Mouse (Mus musculus): ENCODE data around the gene Sync. TPM values are rescaled to one million over a fixed set of nuclear protein-coding genes. Genes with fewer than 3 reads are reported as not detected.

Sync gene
- polyA plus RNA-seq, 1 experiment from 2014 or later: 0.40 TPM

- WGBS: 76% methylated on average over 6 of the region's 6 CpGs
- H3K36me3 ChIP-seq (replicated peaks): peaks cover 20% of the 10 kb centered on the region
- no peak overlapping the region for H3K4me3 ChIP-seq (replicated peaks)
- H3K27me3 ChIP-seq: no peaks in the 10 kb centered on the region
- no peak overlapping the region for H3K9ac ChIP-seq
- ATAC-seq (ENCODE audit: low FRiP score): no peak
- no peaks in the 10 kb centered on the region for H3K4me1 ChIP-seq
- H3K27ac ChIP-seq: no peak overlapping the region
- no peaks in the 10 kb centered on the region for H3K9me3 ChIP-seq
- H3K4me2 ChIP-seq: no peak overlapping the region
Measured at GRCm38 (mm10) chr4:129351111-129351510, 63.7 kb downstream of the Sync start.

GRCm38 (mm10) chr4:129353176-129353575 lies 65.8 kb downstream of the Sync start:
- Histone ChIP-seq H3K4me2 (no peak overlapping the region), H3K9me3 (no peaks in the 10 kb centered on the region), H3K4me3 (replicated peaks) (no peak overlapping the region), H3K4me1 (no peaks in the 10 kb centered on the region), H3K27ac (no peak overlapping the region), H3K27me3 (no peaks in the 10 kb centered on the region), H3K36me3 (replicated peaks) (peaks cover 19% of the 10 kb centered on the region), H3K9ac (no peak overlapping the region)
- ATAC-seq (ENCODE audit: low FRiP score): no peak
- 94% methylated on average over 12 of the region's 12 CpGs for WGBS

- Histone ChIP-seq H3K27ac (no peak overlapping the region), H3K9me3 (no peaks in the 10 kb centered on the region), H3K4me3 (replicated peaks) (no peak overlapping the region), H3K4me2 (no peak overlapping the region), H3K4me1 (no peaks in the 10 kb centered on the region), H3K27me3 (no peaks in the 10 kb centered on the region), H3K9ac (no peak overlapping the region), H3K36me3 (replicated peaks) (peaks cover 23% of the 10 kb centered on the region)
- no peak for ATAC-seq (ENCODE audit: low FRiP score)
- 87% methylated on average over 15 of the region's 15 CpGs for WGBS
Measured at GRCm38 (mm10) chr4:129354236-129354635, 66.8 kb downstream of the Sync start.

GRCm38 (mm10) chr4:129357613-129358163 lies 70.3 kb downstream of the Sync start:
- peaks cover 36% of the 10 kb centered on the region for H3K36me3 ChIP-seq (replicated peaks)
- WGBS: 91% methylated on average over 15 of the region's 15 CpGs
- no peak overlapping the region for H3K4me2 ChIP-seq
- no peak overlapping the region for H3K9ac ChIP-seq
- H3K4me1 ChIP-seq: no peaks in the 10 kb centered on the region
- no peaks in the 10 kb centered on the region for H3K9me3 ChIP-seq
- no peak overlapping the region for H3K4me3 ChIP-seq (replicated peaks)
- no peak for ATAC-seq (ENCODE audit: low FRiP score)
- H3K27ac ChIP-seq: no peak overlapping the region
- no peaks in the 10 kb centered on the region for H3K27me3 ChIP-seq

Small RNA genes within 50 kb of the gene (microRNA-seq; reads per million reads assigned to microRNA genes)
- gene Gm22994: not detected

Other genes starting within 250 kb of the Sync start
- gene Rnf19b, start 229.3 kb upstream of the Sync start, polyA plus RNA-seq (2016; fragmentation: Nextera tagmentation; extraction: Ambion mirVana): 14.3 and 15.6 TPM in 2 replicates
- gene Tmem54, start 182.1 kb upstream of the Sync start, polyA plus RNA-seq (2016; fragmentation: Nextera tagmentation; extraction: Ambion mirVana): 0.54 and 1.9 TPM in 2 replicates
- gene Hpca, start 165.6 kb upstream of the Sync start, polyA plus RNA-seq (2016; fragmentation: Nextera tagmentation; extraction: Ambion mirVana): 6.0 and 6.4 TPM in 2 replicates
- 0.86 and 1.1 TPM in 2 replicates for gene Fndc5, start 150.6 kb upstream of the Sync start, polyA plus RNA-seq (2016; fragmentation: Nextera tagmentation; extraction: Ambion mirVana)
- 26.2 and 31.6 TPM in 2 replicates for gene S100pbp, start 97.9 kb upstream of the Sync start, polyA plus RNA-seq (2016; fragmentation: Nextera tagmentation; extraction: Ambion mirVana)
- gene Yars, start 97.9 kb upstream of the Sync start, polyA plus RNA-seq (2016; fragmentation: Nextera tagmentation; extraction: Ambion mirVana): 103 TPM in 2 replicates
- 4.4 and 4.7 TPM in 2 replicates for gene C77080, start 26.2 kb upstream of the Sync start, polyA plus RNA-seq (2016; fragmentation: Nextera tagmentation; extraction: Ambion mirVana)
- gene Rbbp4, start 47.8 kb downstream of the Sync start, polyA plus RNA-seq (2016; fragmentation: Nextera tagmentation; extraction: Ambion mirVana): 525 and 575 TPM in 2 replicates
- 35.2 and 36.2 TPM in 2 replicates for gene Zbtb8os, start 48.1 kb downstream of the Sync start, polyA plus RNA-seq (2016; fragmentation: Nextera tagmentation; extraction: Ambion mirVana)
- gene Zbtb8a, start 90.5 kb downstream of the Sync start, polyA plus RNA-seq (2016; fragmentation: Nextera tagmentation; extraction: Ambion mirVana): 10.6 and 10.9 TPM in 2 replicates
- 2.8 and 3.2 TPM in 2 replicates for gene Zbtb8b, start 153.2 kb downstream of the Sync start, polyA plus RNA-seq (2016; fragmentation: Nextera tagmentation; extraction: Ambion mirVana)
- gene Bsdc1, start 174.0 kb downstream of the Sync start, polyA plus RNA-seq (2016; fragmentation: Nextera tagmentation; extraction: Ambion mirVana): 27.3 and 29.4 TPM in 2 replicates
- not detected in 2 replicates for gene Tssk3, start 203.4 kb downstream of the Sync start, polyA plus RNA-seq (2016; fragmentation: Nextera tagmentation; extraction: Ambion mirVana)
- gene Fam229a, start 203.6 kb downstream of the Sync start, polyA plus RNA-seq (2016; fragmentation: Nextera tagmentation; extraction: Ambion mirVana): not detected in 2 replicates
- 1,836 and 1,849 TPM in 2 replicates for gene Marcksl1, start 226.0 kb downstream of the Sync start, polyA plus RNA-seq (2016; fragmentation: Nextera tagmentation; extraction: Ambion mirVana)